Mouse (Mus musculus) testis, adult 2 months (tissue): ENCODE measurements around the gene Bicral.

Experiments used
- CTCF ChIP-seq: fragments of 200-500 bp; IDR thresholded peaks from 2 replicates; pipeline ENCODE4 v1.5.1; 2012; ENCODE audit warnings: low read depth, mild to moderate bottlenecking, inconsistent platforms, low read length, moderate library complexity; ENCODE audit not compliant: control insufficient read depth, insufficient read depth, insufficient replicate concordance
- POLR2A ChIP-seq: fragments of 200-500 bp; IDR thresholded peaks from 2 replicates; pipeline ENCODE4 v1.6.1; 2012; ENCODE audit warnings: low read depth, mild to moderate bottlenecking, inconsistent platforms, low read length, moderate library complexity; ENCODE audit not compliant: control insufficient read depth

- TF ChIP-seq CTCF (no peak), POLR2A (no peak)
Observed at GRCm38 (mm10) chr17:46847206-46847605, 11.1 kb downstream of the Bicral start.
